Mouse (Mus musculus) testis, adult 2 months (tissue): ENCODE measurements at regions not wholly inside any gene's neighbourhood (a gene's known extent, or its start where the extent isn't known, plus 50 kb on each side); places are given as distances from the start of the nearest gene placed in this dataset.

Source experiments
- H3K27ac ChIP-seq: fragments of 200-500 bp; 2 replicates; pipeline ENCODE4 v1.5.1; 2012; ENCODE audit warnings: low read depth, low read length; ENCODE audit not compliant: control insufficient read depth, insufficient read depth
- H3K27me3 ChIP-seq: fragments of 200-500 bp; 2 replicates; pipeline ENCODE4 v1.6.1; 2012; ENCODE audit warnings: mild to moderate bottlenecking, low read length, moderate library complexity; ENCODE audit not compliant: control insufficient read depth, insufficient read depth
- H3K36me3 ChIP-seq: fragments of 200-500 bp; 2 replicates; pipeline ENCODE4 v1.6.1; 2012; ENCODE audit warnings: mild to moderate bottlenecking, low read length; ENCODE audit not compliant: control insufficient read depth, insufficient read depth
- H3K4me1 ChIP-seq: fragments of 200-500 bp; 2 replicates; pipeline ENCODE4 v1.6.1; 2012; ENCODE audit warnings: low read length; ENCODE audit not compliant: control insufficient read depth, insufficient read depth
- H3K4me3 ChIP-seq: fragments of 200-500 bp; 2 replicates; pipeline ENCODE4 v1.5.1; 2012; ENCODE audit warnings: low read depth, mild to moderate bottlenecking, low read length, moderate library complexity, mixed read lengths; ENCODE audit not compliant: control insufficient read depth
- CTCF ChIP-seq: fragments of 200-500 bp; IDR thresholded peaks from 2 replicates; pipeline ENCODE4 v1.5.1; 2012; ENCODE audit warnings: low read depth, mild to moderate bottlenecking, inconsistent platforms, low read length, moderate library complexity; ENCODE audit not compliant: control insufficient read depth, insufficient read depth, insufficient replicate concordance
- POLR2A ChIP-seq: fragments of 200-500 bp; IDR thresholded peaks from 2 replicates; pipeline ENCODE4 v1.6.1; 2012; ENCODE audit warnings: low read depth, mild to moderate bottlenecking, inconsistent platforms, low read length, moderate library complexity; ENCODE audit not compliant: control insufficient read depth

- H3K27ac ChIP-seq: no peak overlapping the region
- no peaks in the 10 kb centered on the region for H3K4me1 ChIP-seq
- TF ChIP-seq POLR2A (no peak), CTCF (no peak)
- no peaks in the 10 kb centered on the region for H3K36me3 ChIP-seq
- no peak overlapping the region for H3K4me3 ChIP-seq
- H3K27me3 ChIP-seq: no peaks in the 10 kb centered on the region
These were observed 574.0 kb downstream of the Rps29 start for GRCm38 (mm10) chr12:68584786-68585523.

- Histone ChIP-seq H3K27me3 (no peaks in the 10 kb centered on the region), H3K4me1 (no peaks in the 10 kb centered on the region), H3K36me3 (no peaks in the 10 kb centered on the region), H3K27ac (no peak overlapping the region), H3K4me3 (no peak overlapping the region)
- TF ChIP-seq POLR2A: no peak
- TF ChIP-seq CTCF: no peak
These were observed 579.1 kb downstream of the Rps29 start for GRCm38 (mm10) chr12:68579909-68580308.

- H3K36me3 ChIP-seq: no peaks in the 10 kb centered on the region
These were observed 581.5 kb downstream of the Rps29 start for GRCm38 (mm10) chr12:68577453-68577852.

GRCm38 (mm10) chr12:68576855-68577254 is 582.1 kb downstream of the Rps29 start:
- H3K4me3 ChIP-seq: no peak overlapping the region
- no peak overlapping the region for H3K27ac ChIP-seq
- TF ChIP-seq CTCF (no peak), POLR2A (no peak)
- no peaks in the 10 kb centered on the region for H3K27me3 ChIP-seq
- H3K4me1 ChIP-seq: no peaks in the 10 kb centered on the region
- H3K36me3 ChIP-seq: no peaks in the 10 kb centered on the region

More at GRCm38 (mm10) chr12:68577453-68577852, 581.5 kb downstream of the Rps29 start:
- no peaks in the 10 kb centered on the region for H3K27me3 ChIP-seq
- TF ChIP-seq POLR2A (no peak), CTCF (no peak)
- H3K4me3 ChIP-seq: no peak overlapping the region
- H3K27ac ChIP-seq: no peak overlapping the region
- H3K4me1 ChIP-seq: no peaks in the 10 kb centered on the region

- no peak for TF ChIP-seq CTCF
- TF ChIP-seq POLR2A: no peak
- Histone ChIP-seq H3K27ac (no peak overlapping the region), H3K4me1 (no peaks in the 10 kb centered on the region), H3K27me3 (no peaks in the 10 kb centered on the region), H3K36me3 (no peaks in the 10 kb centered on the region), H3K4me3 (no peak overlapping the region)
These were observed 603.9 kb downstream of the Rps29 start for GRCm38 (mm10) chr12:68554943-68555627.

- Histone ChIP-seq H3K27ac (no peak overlapping the region), H3K4me3 (no peak overlapping the region), H3K4me1 (no peaks in the 10 kb centered on the region), H3K27me3 (no peaks in the 10 kb centered on the region), H3K36me3 (no peaks in the 10 kb centered on the region)
- no peak for TF ChIP-seq CTCF
These were observed 604.7 kb downstream of the Rps29 start for GRCm38 (mm10) chr12:68554292-68554691.

- H3K4me1 ChIP-seq: no peaks in the 10 kb centered on the region
- TF ChIP-seq POLR2A (no peak), CTCF (no peak)
- no peak overlapping the region for H3K4me3 ChIP-seq
These were observed 617.2 kb downstream of the Rps29 start for GRCm38 (mm10) chr12:68541811-68542210.

More at GRCm38 (mm10) chr12:68541811-68542210, 617.2 kb downstream of the Rps29 start:
- Histone ChIP-seq H3K36me3 (no peaks in the 10 kb centered on the region), H3K27me3 (no peaks in the 10 kb centered on the region), H3K27ac (no peak overlapping the region)
